Mouse (Mus musculus) ES-Bruce4 (cell line): ENCODE results near the gene Rasgef1c.

Experiments
- CTCF ChIP-seq: IDR thresholded peaks from one replicate; pipeline ENCODE4 v1.8.1; 2011; ENCODE audit warnings: low read depth, low read length
- EP300 ChIP-seq: IDR thresholded peaks from 2 replicates; pipeline ENCODE4 v1.6.1; 2011; ENCODE audit warnings: low read depth, low read length; ENCODE audit not compliant: insufficient read depth
- POLR2A ChIP-seq: IDR thresholded peaks from one replicate; pipeline ENCODE4 v1.8.1; 2011; ENCODE audit warnings: low read length; ENCODE audit not compliant: insufficient read depth

GRCm38 (mm10) chr11:49903333-49903732 is 1.7 kb downstream of the Rasgef1c start:
- peak; percentile 68 for TF ChIP-seq CTCF
- TF ChIP-seq POLR2A = no peak
- TF ChIP-seq EP300 = no peak
